Mouse (Mus musculus): ENCODE data around the gene Prickle1.

DNA sequence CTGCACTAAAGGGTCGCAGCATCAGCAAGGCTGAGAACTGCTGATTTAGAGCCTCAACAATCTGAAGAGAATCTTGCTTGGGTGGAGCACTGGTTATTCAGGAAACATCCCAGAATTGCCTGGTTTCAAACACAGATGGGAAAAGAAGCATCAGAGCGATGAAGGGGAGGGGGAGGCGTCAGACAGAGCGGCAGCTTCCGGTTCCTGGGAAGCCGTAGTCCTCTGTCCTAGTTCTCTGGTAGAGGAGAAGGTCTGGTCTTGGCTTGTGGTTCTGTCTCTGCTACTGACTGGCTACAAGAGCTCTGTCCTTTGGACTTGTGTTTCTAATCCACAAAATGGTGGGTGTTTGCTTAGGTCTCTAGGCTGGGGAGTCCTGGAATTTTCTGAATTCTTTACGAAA lies 57.9 kb downstream of the Prickle1 start:
- TF ChIP-seq CTCF (IDR thresholded peaks at IDR 0.05; ENCODE audit: extremely low read depth, insufficient read length, insufficient replicate concordance, low read depth, low read length): no peak
- TF ChIP-seq POLR2A (IDR thresholded peaks at IDR 0.05; ENCODE audit: low read depth, low read length): no peak

Data from small intestine, adult 2 months (tissue).